Mouse (Mus musculus): ENCODE measurements around the gene Erp44. TPM values are rescaled to one million over a fixed set of nuclear protein-coding genes. Genes with fewer than 3 reads are reported as not detected.

The Erp44 gene
- total RNA-seq, 1 experiment = 47.5 TPM

GRCm38 (mm10) chr4:48149492-48149891 is 129.9 kb downstream of the Erp44 start:
- no peak overlapping the region for H3K4me3 ChIP-seq (ENCODE audit: insufficient read depth in 1 of 2, low read depth in 1 of 2, low read length in 2 of 2, poor library complexity in 1 of 2, severe bottlenecking in 1 of 2)
- TF ChIP-seq ZC3H11A (IDR thresholded peaks at IDR 0.05; ENCODE audit: borderline replicate concordance, low read depth, low read length) = no peak
- no peak for TF ChIP-seq MAFK (IDR thresholded peaks at IDR 0.05; ENCODE audit: insufficient read depth, low read depth, low read length)
- no peak for TF ChIP-seq HCFC1 (IDR thresholded peaks at IDR 0.05; ENCODE audit: borderline replicate concordance, insufficient read depth, low read length)
- TF ChIP-seq CHD2 (IDR thresholded peaks at IDR 0.05; ENCODE audit: low read depth, low read length) = no peak
- no peak overlapping the region for H3K27ac ChIP-seq (ENCODE audit: insufficient read depth, low read depth, low read length, poor library complexity, severe bottlenecking)
- in situ Hi-C loops (cut with MboI; ENCODE audit: low sequenced_read_pairs in 2 of 2, unreplicated experiment in 2 of 2) = no loop called here
- H3K9me3 ChIP-seq (ENCODE audit: control insufficient read depth, insufficient read depth, low read depth, low read length) = no peaks in the 10 kb centered on the region
- H3K4me1 ChIP-seq (ENCODE audit: control insufficient read depth in 2 of 2, insufficient read depth in 2 of 2, low read length in 2 of 2, poor library complexity in 1 of 2) = no peaks in the 10 kb centered on the region
- H3K9ac ChIP-seq (ENCODE audit: insufficient read depth, low read depth, low read length, poor library complexity, severe bottlenecking) = no peak overlapping the region
- no peak for DNase-seq (ENCODE audit: low read depth, low spot score)
- H3K36me3 ChIP-seq (ENCODE audit: control insufficient read depth, insufficient read depth, low read length, poor library complexity, severe bottlenecking) = no peaks in the 10 kb centered on the region

Other genes starting within 250 kb of the Erp44 start
- 0.09 TPM in 1 of 2 replicates, not detected in the other for gene Nr4a3, start 234.4 kb downstream of the Erp44 start, total RNA-seq (2012; rRNA removed)
- 3.7 and 3.9 TPM in 2 replicates for gene Stx17, start 154.6 kb downstream of the Erp44 start, total RNA-seq (2012; rRNA removed)
- gene Invs, start 202 bp upstream of the Erp44 start, total RNA-seq (2012; rRNA removed) = 3.6 and 3.8 TPM in 2 replicates
- 83.8 and 94.1 TPM in 2 replicates for gene Tex10, start 193.9 kb upstream of the Erp44 start, total RNA-seq (2012; rRNA removed)

Measured in ES-E14 (cell line).